Mouse (Mus musculus): Measurements from ENCODE around the gene Ldha.
"Not testable (repeated sequence)": the region's sequence is repeated elsewhere in the genome, so short reads cannot be mapped to it uniquely, and the experiment has no call there.

Gene Ldha

DNA sequence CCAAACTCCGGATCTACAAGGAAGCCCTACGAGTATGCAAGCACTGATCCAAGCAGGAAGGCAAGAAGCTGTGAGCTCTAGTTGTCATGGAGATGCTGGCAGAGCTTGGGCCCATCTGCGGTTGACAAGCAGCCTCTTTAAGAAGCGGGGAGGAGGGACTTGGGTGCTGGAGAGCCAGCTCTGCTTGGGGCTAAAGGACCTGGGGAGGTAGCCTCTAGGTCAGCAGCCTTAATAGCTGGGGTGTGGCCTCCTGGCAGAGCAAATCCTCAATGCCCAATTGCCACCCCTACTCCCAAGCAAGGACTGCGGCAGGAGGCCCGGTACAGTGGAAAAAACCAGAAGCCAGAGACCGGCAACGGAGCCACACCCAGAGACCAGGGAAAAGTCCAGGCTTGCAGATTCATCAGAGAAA, 2.4 kb upstream of the Ldha start:
- peak; percentile 62 for DNase-seq

GRCm38 (mm10) chr7:46839446-46839845, 1.8 kb upstream of the Ldha start:
- no peak for DNase-seq

GRCm38 (mm10) chr7:46839861-46840260, 1.4 kb upstream of the Ldha start:
- no peak for DNase-seq

DNA sequence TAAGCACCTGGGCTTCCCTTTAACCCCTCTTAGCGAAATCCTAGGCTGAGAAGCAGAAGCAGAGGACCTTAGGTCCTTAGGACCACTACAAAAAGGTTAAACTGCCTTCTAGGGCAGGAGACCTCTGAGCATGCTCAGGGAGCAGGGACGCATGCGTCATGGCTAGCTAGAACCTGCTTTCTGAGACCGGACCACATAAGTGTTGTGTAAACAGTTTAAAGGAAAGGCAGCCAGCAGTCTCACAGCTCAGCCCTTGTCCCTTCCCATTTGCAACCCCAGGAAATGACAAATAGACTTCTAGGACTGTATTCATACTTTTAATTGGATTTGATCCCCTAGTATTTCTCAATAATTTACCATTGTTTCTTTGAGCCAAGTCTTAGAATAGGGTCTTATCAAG, 949 bp upstream of the Ldha start:
- DNase-seq: no peak

- DNase-seq: no peak
Measured at GRCm38 (mm10) chr7:46842278-46842677, 1.0 kb downstream of the Ldha start.

- no peak for DNase-seq
Measured at GRCm38 (mm10) chr7:46843576-46843975, 2.3 kb downstream of the Ldha start.

GRCm38 (mm10) chr7:46845211-46845977, 4.1 kb downstream of the Ldha start:
- peak; percentile 93 for DNase-seq

- DNase-seq: no peak
Measured at GRCm38 (mm10) chr7:46845978-46846485, 4.8 kb downstream of the Ldha start.

DNA sequence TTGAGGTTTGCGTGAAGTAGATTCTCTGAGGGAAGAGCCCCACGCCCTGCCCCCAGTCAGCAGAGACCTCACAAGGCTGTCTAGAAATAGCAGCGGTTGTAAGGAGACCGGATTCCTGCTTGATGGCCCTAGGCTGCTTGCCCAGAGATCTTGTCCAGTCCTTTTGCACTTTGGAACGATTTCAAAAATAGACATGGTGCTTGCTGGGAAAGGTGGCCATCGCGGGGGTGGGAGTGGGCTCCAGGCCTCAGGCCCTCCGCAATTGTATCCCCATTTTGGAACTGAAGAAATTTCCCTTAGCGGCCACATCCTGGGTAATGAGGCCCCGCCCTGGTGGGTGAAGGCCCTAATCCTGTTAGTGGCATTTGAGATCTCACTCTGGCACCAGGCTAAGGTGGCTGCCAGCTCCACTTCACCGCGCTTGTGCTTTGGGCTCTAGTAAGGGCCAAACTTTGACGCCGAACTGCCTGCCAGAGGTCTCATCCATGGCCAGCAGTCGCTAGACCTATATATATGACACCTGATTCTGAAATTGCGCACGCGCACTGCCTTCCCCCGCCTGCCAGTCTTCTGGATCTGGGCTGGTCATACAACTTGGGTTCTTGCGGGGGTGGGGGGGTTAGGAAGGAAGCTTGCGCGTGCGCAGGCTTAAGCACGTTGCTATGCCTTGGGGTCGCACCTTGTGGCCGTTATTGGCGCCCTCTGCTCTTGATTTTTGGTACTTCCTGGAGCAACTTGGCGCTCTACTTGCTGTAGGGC, 5.4 kb downstream of the Ldha start:
- DNase-seq: peak; percentile 73

GRCm38 (mm10) chr7:46849287-46849686, 8.0 kb downstream of the Ldha start:
- DNase-seq: no peak

GRCm38 (mm10) chr7:46851026-46851425, 9.8 kb downstream of the Ldha start:
- DNase-seq: no peak

DNA sequence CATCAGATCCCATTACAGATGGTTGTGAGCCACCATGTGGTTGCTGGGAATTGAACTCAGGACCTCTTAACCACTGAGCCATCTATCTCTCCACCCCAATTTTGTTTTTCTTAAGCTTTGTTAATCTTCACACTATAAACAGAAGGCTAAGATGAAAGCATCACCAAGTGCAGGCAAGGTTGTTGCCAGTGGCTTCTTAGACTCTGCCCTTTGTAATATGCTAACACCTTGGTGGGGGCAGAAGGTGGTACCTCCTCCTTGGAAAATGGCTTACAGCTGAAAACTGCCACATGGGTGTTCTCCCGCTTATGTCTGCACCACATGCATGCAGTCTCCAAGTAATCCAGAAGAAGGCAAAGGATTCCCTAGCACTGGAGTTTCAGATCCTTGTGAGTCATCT, 11.4 kb downstream of the Ldha start:
- DNase-seq: no peak

DNA sequence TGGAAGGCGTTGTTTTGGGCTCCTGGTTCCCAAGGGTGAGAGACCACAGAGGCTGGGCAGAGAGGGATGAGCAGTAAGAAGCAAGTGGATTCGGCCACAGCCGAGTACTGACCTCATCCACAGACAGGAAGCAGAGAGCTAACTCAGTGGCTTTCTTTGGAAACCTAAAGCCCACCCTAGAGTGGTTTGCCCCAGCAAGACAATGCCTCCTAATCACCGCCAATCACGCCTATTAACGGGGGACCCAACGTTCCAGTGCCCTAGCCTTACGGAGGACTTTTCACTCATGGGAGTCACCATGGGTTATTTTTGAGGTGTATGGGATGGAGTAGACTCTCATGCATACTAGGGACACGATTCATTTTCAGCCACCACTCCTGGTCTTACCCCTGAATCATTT, 12.1 kb downstream of the Ldha start:
- DNase-seq: no peak

GRCm38 (mm10) chr7:46855866-46856560, 14.7 kb downstream of the Ldha start:
- no peak for DNase-seq

DNA sequence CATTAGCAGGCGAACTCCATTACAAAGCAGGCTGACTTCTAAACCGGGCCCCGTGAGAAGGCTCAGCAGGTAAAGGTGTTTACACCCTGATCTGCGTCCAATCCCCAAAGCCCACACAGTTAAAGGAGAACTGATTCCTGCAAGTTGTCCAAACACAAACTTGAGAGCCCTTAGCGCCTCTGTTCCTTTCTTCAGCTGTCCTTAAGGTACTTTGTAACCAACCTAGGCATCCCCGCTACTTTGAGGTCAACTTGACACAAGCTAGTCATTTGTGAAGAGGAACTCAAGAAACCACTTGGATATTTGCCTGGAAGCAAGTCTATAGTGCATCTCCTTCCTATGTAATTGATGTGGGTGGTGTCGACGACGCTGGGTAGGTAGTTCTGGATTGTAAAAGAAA, 16.2 kb downstream of the Ldha start:
- no peak for DNase-seq

DNA sequence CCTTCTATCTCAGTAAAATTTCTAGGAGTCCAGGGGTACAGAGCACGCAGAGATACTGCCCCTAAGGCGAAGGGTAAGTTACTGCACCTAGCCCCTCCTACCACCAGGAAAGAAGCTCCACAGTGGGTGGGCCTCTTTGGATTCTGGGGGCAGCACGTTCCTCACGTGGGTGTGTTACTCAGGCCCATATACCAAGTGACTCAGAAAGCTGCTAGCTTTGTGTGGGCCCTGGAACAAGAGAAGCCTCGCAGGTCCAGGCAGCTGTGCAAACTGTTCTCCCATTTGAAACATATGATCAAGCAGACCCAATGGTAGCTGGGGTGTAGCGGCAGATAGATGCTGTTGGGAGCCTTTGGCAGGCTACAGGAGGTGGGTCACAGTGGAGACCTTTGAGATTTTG, 17.8 kb downstream of the Ldha start:
- no peak for DNase-seq

DNA sequence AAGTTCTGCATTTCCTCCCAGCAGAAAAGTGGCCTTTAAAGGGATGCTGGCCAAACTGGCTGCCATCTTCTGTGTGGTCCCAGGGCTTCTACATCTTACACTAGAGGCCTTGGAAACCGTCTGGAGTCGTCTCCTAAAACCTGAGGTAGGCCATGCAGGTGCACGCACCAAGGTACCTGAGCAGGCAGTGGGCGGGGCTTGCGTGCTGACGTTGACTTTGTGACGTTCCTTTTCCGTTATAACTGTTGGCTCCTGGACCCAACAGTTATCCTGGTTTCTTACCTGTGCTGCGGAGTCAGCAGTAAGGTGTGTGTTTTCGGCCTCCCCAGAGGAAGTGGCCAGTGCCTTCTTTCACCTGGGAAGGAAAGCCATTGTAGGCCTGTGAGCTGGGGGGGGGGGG, 19.7 kb downstream of the Ldha start, which contains the start of gene Ldhc:
Gene Ldhc, plus strand, starts transcription at position 208 of the 400 bp plus-strand sequence.
- no peak for DNase-seq

DNA sequence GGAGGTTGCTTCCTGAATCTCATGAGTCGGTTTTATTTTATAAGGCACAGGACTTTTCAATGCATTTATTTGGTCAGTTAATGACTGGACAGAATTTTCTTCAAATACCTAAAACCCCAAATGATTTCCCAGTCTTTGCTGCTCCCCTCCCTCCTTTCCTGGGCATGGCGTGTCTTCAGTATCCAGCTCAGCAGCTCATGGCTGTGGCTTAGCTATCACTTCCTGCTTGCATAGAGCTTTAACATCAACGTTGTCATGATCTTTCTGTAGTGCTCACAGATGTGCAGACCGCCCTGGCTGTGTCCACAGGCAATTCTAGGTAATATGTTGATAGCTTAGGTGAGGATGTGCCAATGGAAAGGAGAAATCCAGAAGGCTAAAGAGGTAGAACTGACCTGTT, 30.7 kb downstream of the Ldha start:
- DNase-seq: no peak

- no peak for DNase-seq
Measured at GRCm38 (mm10) chr7:46876841-46877240, 35.6 kb downstream of the Ldha start.

DNA sequence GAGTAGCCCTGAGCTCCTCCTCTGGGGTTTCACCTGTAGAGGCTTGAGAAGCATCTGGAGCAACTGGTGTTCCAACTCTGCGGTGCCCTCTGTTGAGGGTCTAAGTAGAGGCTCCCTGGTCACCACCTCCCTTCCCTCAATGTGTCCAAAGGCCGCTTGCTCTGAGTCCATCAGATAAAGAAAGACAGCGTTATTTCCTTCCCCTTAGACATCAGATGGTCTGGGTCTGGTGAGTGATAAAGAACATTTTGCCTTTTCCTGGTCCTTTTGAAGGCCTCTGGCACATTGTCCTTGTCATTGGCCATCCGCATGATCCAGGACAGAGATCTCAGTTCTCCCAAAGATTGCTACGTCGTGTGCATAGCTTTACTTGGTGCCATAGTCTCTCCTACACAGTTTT, 36.0 kb downstream of the Ldha start:
- no peak for DNase-seq

DNA sequence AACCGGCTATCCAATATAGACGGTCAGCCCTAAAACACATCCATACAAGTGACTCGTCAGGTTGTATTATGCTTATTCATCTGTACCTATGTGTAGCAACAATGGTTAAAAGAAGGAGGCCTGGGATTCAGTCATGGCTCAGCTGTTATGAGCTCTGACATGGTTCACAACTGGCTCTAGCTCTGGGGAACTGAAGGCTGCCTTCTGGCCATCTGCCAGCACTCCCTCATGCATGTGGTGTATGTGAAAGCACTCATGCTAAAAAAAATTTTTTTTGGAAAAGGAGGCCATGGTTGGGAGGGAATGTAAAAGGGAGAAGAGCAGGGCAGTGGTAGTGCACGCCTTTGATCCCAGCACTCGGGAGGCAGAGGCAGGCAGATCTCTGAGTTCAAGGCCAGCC, 38.6 kb downstream of the Ldha start:
- no peak for DNase-seq

GRCm38 (mm10) chr7:46880992-46881391, 39.7 kb downstream of the Ldha start:
- no peak for DNase-seq

DNA sequence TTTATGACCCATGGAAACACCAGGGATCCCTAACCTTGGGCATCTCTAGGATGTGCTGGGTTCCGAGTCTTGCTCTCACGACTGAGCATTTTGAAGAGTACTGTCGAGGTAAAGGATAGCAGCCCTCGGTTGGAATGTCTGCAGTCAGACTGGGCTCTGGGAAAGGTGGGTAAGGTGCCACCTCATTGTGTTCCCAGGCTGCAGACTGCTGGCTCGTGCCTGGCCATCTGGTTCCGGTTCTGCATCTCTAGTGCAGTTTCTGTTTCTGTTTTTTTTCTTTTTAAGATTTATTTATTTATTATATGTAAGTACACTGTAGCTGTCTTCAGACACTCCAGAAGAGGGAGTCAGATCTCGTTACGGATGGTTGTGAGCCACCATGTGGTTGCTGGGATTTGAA, 40.7 kb downstream of the Ldha start:
- DNase-seq: not testable (repeated sequence)

DNA sequence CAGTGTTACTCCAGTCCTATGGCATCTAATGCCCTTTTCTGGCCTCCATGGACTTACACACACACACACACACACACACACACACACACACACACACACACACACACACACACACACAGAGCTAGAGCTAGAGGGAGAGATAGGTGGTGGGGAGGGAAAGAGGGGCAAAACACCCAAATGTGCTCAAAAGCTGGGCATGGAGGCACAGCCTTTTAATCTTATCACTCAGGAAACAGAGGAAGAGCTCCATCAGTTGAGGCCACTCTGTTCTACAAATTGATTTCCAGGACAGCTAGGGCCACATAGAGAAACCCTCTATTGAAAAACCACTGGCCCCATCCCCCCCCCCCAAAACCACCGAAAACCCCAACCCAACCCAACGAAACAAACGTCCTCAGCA, 42.0 kb downstream of the Ldha start:
- DNase-seq: no peak

Data from thymus, postnatal 25 days (tissue).